Mouse (Mus musculus): ENCODE results near the gene Tcte1. TPM values are rescaled to one million over a fixed set of nuclear protein-coding genes. Genes with fewer than 3 reads are reported as not detected.

Tcte1 gene
- total RNA-seq, 1 experiment = 0.09 TPM

- Histone ChIP-seq H3K4me3 (ENCODE audit: insufficient read depth in 1 of 2, low read depth in 1 of 2, low read length in 2 of 2, poor library complexity in 1 of 2, severe bottlenecking in 1 of 2) (peak overlapping the region; percentile 35 to 56; a peak in 3 of 4 replicates), H3K27ac (ENCODE audit: insufficient read depth, low read depth, low read length, poor library complexity, severe bottlenecking) (no peak overlapping the region), H3K9me3 (ENCODE audit: control insufficient read depth, insufficient read depth, low read depth, low read length) (no peaks in the 10 kb centered on the region), H3K9ac (ENCODE audit: insufficient read depth, low read depth, low read length, poor library complexity, severe bottlenecking) (peak overlapping the region; percentile 39), H3K36me3 (ENCODE audit: control insufficient read depth, insufficient read depth, low read length, poor library complexity, severe bottlenecking) (no peaks in the 10 kb centered on the region), H3K4me1 (ENCODE audit: control insufficient read depth in 2 of 2, insufficient read depth in 2 of 2, low read length in 2 of 2, poor library complexity in 1 of 2) (peaks cover 4 to 16% of the 10 kb centered on the region in 2 experiments; a peak in 3 of 4 replicates)
- no peak for TF ChIP-seq CHD2 (IDR thresholded peaks at IDR 0.05; ENCODE audit: low read depth, low read length)
- no peak for TF ChIP-seq HCFC1 (IDR thresholded peaks at IDR 0.05; ENCODE audit: borderline replicate concordance, insufficient read depth, low read length)
- TF ChIP-seq ZC3H11A (IDR thresholded peaks at IDR 0.05; ENCODE audit: borderline replicate concordance, low read depth, low read length) = no peak
- no peak for TF ChIP-seq ZNF384 (IDR thresholded peaks at IDR 0.05; ENCODE audit: low read depth, low read length)
- TF ChIP-seq MAFK (IDR thresholded peaks at IDR 0.05; ENCODE audit: insufficient read depth, low read depth, low read length) = no peak
- no peak for DNase-seq (ENCODE audit: low read depth, low spot score)
- in situ Hi-C loops (cut with MboI; ENCODE audit: low sequenced_read_pairs in 2 of 2, unreplicated experiment in 2 of 2) = no loop called here
Measured at GRCm38 (mm10) chr17:45545278-45545961, 22.2 kb downstream of the Tcte1 start.

DNA sequence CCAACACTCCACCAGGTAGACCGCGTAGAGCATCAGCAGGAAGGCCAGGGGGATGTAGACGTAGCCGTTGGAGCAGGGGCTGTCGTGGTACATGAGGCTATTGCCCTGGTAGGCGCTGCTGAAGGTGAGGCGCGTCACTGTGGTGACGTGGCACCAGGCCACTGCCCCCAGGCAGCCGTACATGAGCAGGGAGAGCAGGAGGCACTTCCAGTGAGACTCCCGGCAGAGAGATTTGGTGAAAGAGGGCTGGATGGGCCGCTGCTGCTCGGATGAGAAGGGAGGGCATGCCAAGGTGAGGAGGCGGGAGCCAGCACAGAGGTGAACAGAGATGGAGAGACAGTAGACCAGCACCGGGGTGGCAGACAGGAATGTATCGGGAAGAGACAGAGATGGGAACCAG, 23.7 kb downstream of the Tcte1 start:
- in situ Hi-C loops (cut with MboI; ENCODE audit: low sequenced_read_pairs in 2 of 2, unreplicated experiment in 2 of 2) = no loop called here
- H3K4me1 ChIP-seq (ENCODE audit: control insufficient read depth in 2 of 2, insufficient read depth in 2 of 2, low read length in 2 of 2, poor library complexity in 1 of 2) = peaks cover 4 to 17% of the 10 kb centered on the region in 2 experiments; a peak in 3 of 4 replicates
- no peak overlapping the region for H3K27ac ChIP-seq (ENCODE audit: insufficient read depth, low read depth, low read length, poor library complexity, severe bottlenecking)
- no peak overlapping the region for H3K4me3 ChIP-seq (ENCODE audit: insufficient read depth in 1 of 2, low read depth in 1 of 2, low read length in 2 of 2, poor library complexity in 1 of 2, severe bottlenecking in 1 of 2)
- no peaks in the 10 kb centered on the region for H3K36me3 ChIP-seq (ENCODE audit: control insufficient read depth, insufficient read depth, low read length, poor library complexity, severe bottlenecking)
- no peaks in the 10 kb centered on the region for H3K9me3 ChIP-seq (ENCODE audit: control insufficient read depth, insufficient read depth, low read depth, low read length)
- no peak for TF ChIP-seq HCFC1 (IDR thresholded peaks at IDR 0.05; ENCODE audit: borderline replicate concordance, insufficient read depth, low read length)
- DNase-seq (ENCODE audit: low read depth, low spot score) = no peak
- H3K9ac ChIP-seq (ENCODE audit: insufficient read depth, low read depth, low read length, poor library complexity, severe bottlenecking) = no peak overlapping the region

DNA sequence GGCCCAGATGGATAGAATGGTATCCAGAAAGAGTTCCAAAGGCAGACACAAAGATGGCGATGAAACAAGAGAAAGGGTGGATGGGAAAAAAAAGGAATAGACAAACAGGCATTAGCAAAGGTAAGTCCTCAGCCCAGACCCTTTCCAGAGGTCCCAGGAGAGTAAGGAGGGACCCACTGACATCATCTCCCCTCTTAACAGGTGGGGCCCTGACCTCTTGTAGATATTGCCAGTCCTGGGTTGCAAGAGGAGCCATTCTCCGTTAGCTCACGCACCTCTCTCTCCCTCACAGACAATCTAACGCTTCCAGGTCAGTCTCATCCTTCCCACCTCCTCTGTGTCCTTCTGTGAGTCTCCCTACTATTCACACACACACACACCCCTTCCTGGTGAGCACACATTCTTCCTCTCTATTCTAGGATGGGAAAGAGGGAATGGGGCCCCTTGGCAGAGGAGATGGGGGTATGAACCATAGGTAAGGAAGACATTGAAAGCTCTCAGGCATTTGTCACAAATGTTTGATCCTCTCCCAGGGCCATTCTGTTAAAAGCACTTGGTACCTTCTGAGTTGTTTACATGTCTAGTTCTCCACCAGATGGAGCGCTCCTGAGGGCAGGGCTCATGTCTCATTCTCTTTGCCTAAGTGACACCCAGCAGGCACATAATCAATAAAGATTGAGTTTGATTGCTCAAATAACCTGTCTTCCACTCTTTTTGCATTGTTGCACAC, 24.4 kb downstream of the Tcte1 start:
- DNase-seq (ENCODE audit: low read depth, low spot score) = no peak
- H3K27ac ChIP-seq (ENCODE audit: insufficient read depth, low read depth, low read length, poor library complexity, severe bottlenecking) = no peak overlapping the region
- no peak overlapping the region for H3K4me3 ChIP-seq (ENCODE audit: insufficient read depth in 1 of 2, low read depth in 1 of 2, low read length in 2 of 2, poor library complexity in 1 of 2, severe bottlenecking in 1 of 2)
- TF ChIP-seq MAFK (IDR thresholded peaks at IDR 0.05; ENCODE audit: insufficient read depth, low read depth, low read length) = no peak
- TF ChIP-seq ZNF384 (IDR thresholded peaks at IDR 0.05; ENCODE audit: low read depth, low read length) = no peak
- TF ChIP-seq CHD2 (IDR thresholded peaks at IDR 0.05; ENCODE audit: low read depth, low read length) = no peak
- no peak for TF ChIP-seq ZC3H11A (IDR thresholded peaks at IDR 0.05; ENCODE audit: borderline replicate concordance, low read depth, low read length)
- no peak for TF ChIP-seq HCFC1 (IDR thresholded peaks at IDR 0.05; ENCODE audit: borderline replicate concordance, insufficient read depth, low read length)
- H3K36me3 ChIP-seq (ENCODE audit: control insufficient read depth, insufficient read depth, low read length, poor library complexity, severe bottlenecking) = no peaks in the 10 kb centered on the region
- H3K9me3 ChIP-seq (ENCODE audit: control insufficient read depth, insufficient read depth, low read depth, low read length) = no peaks in the 10 kb centered on the region
- in situ Hi-C loops (cut with MboI; ENCODE audit: low sequenced_read_pairs in 2 of 2, unreplicated experiment in 2 of 2) = no loop called here
- peaks cover 4 to 17% of the 10 kb centered on the region in 2 experiments; a peak in 3 of 4 replicates for H3K4me1 ChIP-seq (ENCODE audit: control insufficient read depth in 2 of 2, insufficient read depth in 2 of 2, low read length in 2 of 2, poor library complexity in 1 of 2)
- H3K9ac ChIP-seq (ENCODE audit: insufficient read depth, low read depth, low read length, poor library complexity, severe bottlenecking) = no peak overlapping the region

DNA sequence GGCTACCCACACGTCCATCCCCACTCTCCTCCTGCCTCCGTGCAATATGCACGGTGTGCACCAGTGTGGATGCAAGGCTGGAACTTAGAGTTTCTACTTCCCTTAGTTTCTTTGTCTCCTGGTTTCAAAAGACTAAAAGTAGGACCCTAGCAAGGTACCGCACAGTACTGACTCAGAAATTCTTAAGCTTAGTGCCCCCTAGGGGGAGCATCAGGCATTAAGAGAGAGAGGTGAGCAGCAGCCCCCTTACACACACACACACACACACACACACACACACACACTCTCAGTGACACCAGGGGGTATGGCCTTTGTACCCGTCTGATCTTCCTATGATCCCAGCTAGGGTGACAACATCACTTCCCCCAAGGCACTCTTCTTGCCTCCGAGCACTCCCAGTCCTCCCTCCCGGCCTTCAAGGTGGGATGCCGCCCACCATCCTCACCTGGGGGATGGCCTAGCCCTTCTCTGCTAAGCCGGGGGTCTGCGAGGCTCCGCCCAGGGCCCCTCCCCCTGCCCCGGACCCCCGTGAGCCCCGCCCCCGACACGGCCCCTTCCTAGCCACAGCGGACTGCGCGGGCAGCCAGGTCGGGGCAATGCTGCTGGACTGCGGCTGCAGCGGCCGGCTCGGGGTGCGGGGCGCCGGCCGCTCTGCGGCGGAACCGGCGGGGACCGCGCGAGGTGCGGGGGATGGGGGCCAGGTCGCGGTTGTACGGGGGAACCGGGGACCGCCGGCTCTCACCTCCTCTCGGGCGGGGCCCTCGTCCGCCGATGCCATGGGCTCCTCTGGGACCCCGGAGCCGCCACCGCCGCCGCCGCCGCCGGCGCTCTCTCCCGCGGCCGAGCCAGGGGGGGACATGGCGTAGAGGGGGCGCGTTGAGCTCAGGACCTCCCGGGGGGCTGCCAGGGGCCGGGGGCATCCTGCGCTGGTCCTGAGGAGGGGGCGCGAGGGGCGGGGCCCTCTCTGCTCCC, 25.6 kb downstream of the Tcte1 start:
- in situ Hi-C loops (cut with MboI; ENCODE audit: low sequenced_read_pairs in 2 of 2, unreplicated experiment in 2 of 2) = no loop called here
- peaks cover 2 to 11% of the 10 kb centered on the region in 2 experiments; a peak in 2 of 4 replicates for H3K4me1 ChIP-seq (ENCODE audit: control insufficient read depth in 2 of 2, insufficient read depth in 2 of 2, low read length in 2 of 2, poor library complexity in 1 of 2)
- H3K27ac ChIP-seq (ENCODE audit: insufficient read depth, low read depth, low read length, poor library complexity, severe bottlenecking) = no peak overlapping the region

More for the DNA sequence above, 25.6 kb downstream of the Tcte1 start:
- DNase-seq (ENCODE audit: low read depth, low spot score) = peak; percentile 74
- no peak for TF ChIP-seq HCFC1 (IDR thresholded peaks at IDR 0.05; ENCODE audit: borderline replicate concordance, insufficient read depth, low read length)
- TF ChIP-seq ZNF384 (IDR thresholded peaks at IDR 0.05; ENCODE audit: low read depth, low read length) = no peak
- TF ChIP-seq CHD2 (IDR thresholded peaks at IDR 0.05; ENCODE audit: low read depth, low read length) = no peak
- TF ChIP-seq ZC3H11A (IDR thresholded peaks at IDR 0.05; ENCODE audit: borderline replicate concordance, low read depth, low read length) = no peak
- no peak for TF ChIP-seq MAFK (IDR thresholded peaks at IDR 0.05; ENCODE audit: insufficient read depth, low read depth, low read length)
- peak overlapping the region; percentile 81 to 90 for H3K4me3 ChIP-seq (ENCODE audit: insufficient read depth in 1 of 2, low read depth in 1 of 2, low read length in 2 of 2, poor library complexity in 1 of 2, severe bottlenecking in 1 of 2)
- no peaks in the 10 kb centered on the region for H3K36me3 ChIP-seq (ENCODE audit: control insufficient read depth, insufficient read depth, low read length, poor library complexity, severe bottlenecking)
- H3K9ac ChIP-seq (ENCODE audit: insufficient read depth, low read depth, low read length, poor library complexity, severe bottlenecking) = peak overlapping the region; percentile 75
- no peaks in the 10 kb centered on the region for H3K9me3 ChIP-seq (ENCODE audit: control insufficient read depth, insufficient read depth, low read depth, low read length)

Data from ES-E14 (cell line).